Mouse (Mus musculus) heart, embryonic 11.5 days (tissue): Measurements from ENCODE around the gene Herc2. TPM values are rescaled to one million over a fixed set of nuclear protein-coding genes. Genes with fewer than 3 reads are reported as not detected.
"Not testable (repeated sequence)": the region's sequence is repeated elsewhere in the genome, so short reads cannot be mapped to it uniquely, and the experiment has no call there.

Experiments used
- ATAC-seq: fragments of 200-750 bp; cut with Nextera tagmentation; replicated peaks from 2 replicates; pipeline ENCODE4 v1.8.0; 2017; ENCODE audit warnings: moderate library complexity; ENCODE audit not compliant: insufficient number of reproducible peaks, low FRiP score, low TSS enrichment
- H3K27ac ChIP-seq: fragments of 300-500 bp; sonication (generic); 2 replicates; pipeline ENCODE4 v1.5.1; 2014; ENCODE audit warnings: mild to moderate bottlenecking, low read depth, low read length
- H3K27me3 ChIP-seq: fragments of 300-500 bp; sonication (generic); 2 replicates; pipeline ENCODE4 v1.6.1; 2014; ENCODE audit warnings: mild to moderate bottlenecking, low read length, mixed read lengths; ENCODE audit not compliant: control insufficient read depth, insufficient read depth
- H3K36me3 ChIP-seq: fragments of 300-500 bp; sonication (generic); 2 replicates; pipeline ENCODE4 v1.6.1; 2014; ENCODE audit warnings: mild to moderate bottlenecking, low read length, moderate library complexity, mixed read lengths; ENCODE audit not compliant: control insufficient read depth, insufficient read depth
- H3K4me1 ChIP-seq: fragments of 300-500 bp; sonication (generic); 2 replicates; pipeline ENCODE4 v1.6.1; 2014; ENCODE audit warnings: low read length; ENCODE audit not compliant: control insufficient read depth, insufficient read depth
- H3K4me2 ChIP-seq: fragments of 300-500 bp; sonication (generic); 2 replicates; pipeline ENCODE4 v1.6.1; 2014; ENCODE audit warnings: mild to moderate bottlenecking, moderate library complexity
- H3K4me3 ChIP-seq: fragments of 300-500 bp; sonication (generic); 2 replicates; pipeline ENCODE4 v1.5.1; 2014; ENCODE audit warnings: low read depth, low read length
- H3K9ac ChIP-seq: fragments of 300-500 bp; sonication (generic); 2 replicates; pipeline ENCODE4 v1.6.1; 2014; ENCODE audit warnings: mild to moderate bottlenecking, low read depth, low read length, moderate library complexity
- H3K9me3 ChIP-seq: fragments of 300-500 bp; sonication (generic); replicated peaks from 2 replicates; pipeline ENCODE4 v1.6.1; 2016; ENCODE audit warnings: low read length; ENCODE audit not compliant: control insufficient read depth
- WGBS: fragments of 180-500 bp; shearing (Covaris S2); extraction: QIAGEN DNeasy Blood & Tissue Kit; methylation state at CpG from one replicate; pipeline ENCODE4 v1.1.7; 2014; ENCODE audit not compliant: insufficient replicate concordance; 5-methylcytosine and 5-hydroxymethylcytosine counted together
- polyA plus RNA-seq: library from polyadenylated mRNA; unstranded; fragments of >200 nt; fragmentation: Nextera tagmentation; extraction: Ambion mirVana; gene quantifications from 2 replicates; pipeline ENCODE4 v1.2.1, GENCODE M21; 2014

Gene Herc2
- 14.5 and 21.1 TPM in 2 replicates for polyA plus RNA-seq

DNA sequence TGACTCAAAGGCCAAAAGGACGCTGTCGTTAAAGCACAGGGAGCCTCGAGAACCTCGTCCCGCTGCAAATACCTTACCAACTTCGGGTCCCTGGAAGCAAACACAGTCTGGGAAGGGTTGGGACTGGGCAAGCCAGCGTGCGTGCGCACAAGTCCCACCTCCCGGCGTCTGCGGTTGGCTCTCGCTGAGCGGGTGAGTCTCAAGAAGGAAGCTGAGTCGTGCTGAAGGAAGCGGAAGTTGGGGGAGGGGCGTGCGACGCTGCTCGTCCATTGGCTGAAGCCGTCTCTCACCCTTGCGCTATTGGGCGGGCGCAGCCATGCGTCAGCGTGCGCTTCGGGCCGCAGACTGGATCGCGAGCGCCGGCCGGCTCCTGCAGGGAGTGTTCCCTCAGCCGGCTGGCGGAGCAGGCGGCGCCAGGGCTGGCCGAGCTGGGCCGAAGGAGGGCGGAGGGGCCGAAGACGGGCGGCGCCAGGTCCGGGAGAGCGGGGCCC, at the start of gene Herc2:
Herc2 (plus strand) TSS at position 366 of the 491 bp plus-strand sequence.
- H3K4me1 ChIP-seq, result peaks cover 5% of the 10 kb centered on the region
- peak; percentile 100 for ATAC-seq
- under 1% methylated on average over 47 of the region's 47 CpGs for WGBS
- no peaks in the 10 kb centered on the region for H3K36me3 ChIP-seq
- peak within 1 kb of the TSS; percentile 68 for H3K4me2 ChIP-seq
- H3K9ac ChIP-seq, result peak within 1 kb of the TSS; percentile 79
- H3K4me3 ChIP-seq, result peak within 1 kb of the TSS; percentile 67
- no peaks in the 10 kb centered on the region for H3K9me3 ChIP-seq
- H3K27me3 ChIP-seq, result no peaks in the 10 kb centered on the region
- peak within 1 kb of the TSS; percentile 89 for H3K27ac ChIP-seq

DNA sequence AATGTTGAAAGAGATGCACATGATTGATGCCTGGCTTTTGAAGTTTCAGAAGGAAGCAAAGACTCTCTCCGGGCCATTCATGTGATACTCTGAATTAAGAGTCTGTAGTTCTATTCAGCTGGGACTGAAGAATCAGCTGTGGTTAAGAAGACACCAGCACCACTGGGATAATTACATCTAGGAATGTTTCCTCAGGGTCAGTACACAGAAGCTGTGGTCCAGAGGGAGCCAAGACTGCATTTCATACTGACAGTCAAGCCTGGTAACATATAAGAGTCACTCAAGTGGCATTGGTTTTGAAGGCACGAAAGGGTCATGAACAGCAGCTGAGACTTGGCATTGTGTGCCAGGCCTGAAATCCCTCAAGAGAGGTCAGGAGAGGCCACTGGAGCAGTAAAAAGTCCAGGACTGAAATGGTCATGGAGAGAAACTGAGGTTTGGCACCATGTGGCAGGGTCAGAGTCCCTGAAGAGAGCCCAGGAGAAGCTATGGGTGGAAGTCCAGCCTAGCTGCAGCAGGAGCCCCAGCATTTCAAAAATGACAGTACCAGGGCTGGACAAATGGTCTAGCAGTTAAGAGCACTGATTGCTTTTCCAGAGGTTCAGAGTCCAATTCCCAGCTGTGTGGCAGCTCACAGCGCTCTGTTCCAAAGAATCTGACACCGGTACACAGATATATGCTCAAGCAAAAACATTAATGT, 39.5 kb upstream of the Herc2 start:
- Histone ChIP-seq H3K4me1 (no peaks in the 10 kb centered on the region), H3K27ac (no peak overlapping the region), H3K4me3 (no peak overlapping the region), H3K4me2 (no peak overlapping the region), H3K9ac (no peak overlapping the region), H3K9me3 (no peaks in the 10 kb centered on the region), H3K36me3 (no peaks in the 10 kb centered on the region), H3K27me3 (no peaks in the 10 kb centered on the region)
- no peak for ATAC-seq
- WGBS, result 87% methylated on average over 4 of the region's 4 CpGs

DNA sequence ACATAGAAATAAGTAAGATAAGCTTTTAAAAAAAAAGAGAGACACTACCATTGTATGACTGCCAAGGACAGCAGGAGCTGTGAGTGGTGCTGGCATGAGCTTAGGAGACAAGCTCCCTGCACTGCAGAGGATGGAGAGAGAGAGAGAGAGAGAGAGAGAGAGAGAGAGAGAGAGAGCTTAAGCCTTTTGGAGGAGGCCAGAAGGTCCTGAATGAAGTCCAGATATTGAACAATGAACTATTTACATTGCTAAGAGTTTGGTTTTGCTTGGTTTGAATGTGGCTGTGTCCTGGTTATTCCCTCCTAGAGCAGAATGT, 39.0 kb upstream of the Herc2 start:
- Histone ChIP-seq H3K4me3 (no peak overlapping the region), H3K36me3 (no peaks in the 10 kb centered on the region), H3K27ac (no peak overlapping the region), H3K4me1 (no peaks in the 10 kb centered on the region), H3K9me3 (no peaks in the 10 kb centered on the region), H3K27me3 (no peaks in the 10 kb centered on the region), H3K4me2 (no peak overlapping the region), H3K9ac (no peak overlapping the region)
- no peak for ATAC-seq

DNA sequence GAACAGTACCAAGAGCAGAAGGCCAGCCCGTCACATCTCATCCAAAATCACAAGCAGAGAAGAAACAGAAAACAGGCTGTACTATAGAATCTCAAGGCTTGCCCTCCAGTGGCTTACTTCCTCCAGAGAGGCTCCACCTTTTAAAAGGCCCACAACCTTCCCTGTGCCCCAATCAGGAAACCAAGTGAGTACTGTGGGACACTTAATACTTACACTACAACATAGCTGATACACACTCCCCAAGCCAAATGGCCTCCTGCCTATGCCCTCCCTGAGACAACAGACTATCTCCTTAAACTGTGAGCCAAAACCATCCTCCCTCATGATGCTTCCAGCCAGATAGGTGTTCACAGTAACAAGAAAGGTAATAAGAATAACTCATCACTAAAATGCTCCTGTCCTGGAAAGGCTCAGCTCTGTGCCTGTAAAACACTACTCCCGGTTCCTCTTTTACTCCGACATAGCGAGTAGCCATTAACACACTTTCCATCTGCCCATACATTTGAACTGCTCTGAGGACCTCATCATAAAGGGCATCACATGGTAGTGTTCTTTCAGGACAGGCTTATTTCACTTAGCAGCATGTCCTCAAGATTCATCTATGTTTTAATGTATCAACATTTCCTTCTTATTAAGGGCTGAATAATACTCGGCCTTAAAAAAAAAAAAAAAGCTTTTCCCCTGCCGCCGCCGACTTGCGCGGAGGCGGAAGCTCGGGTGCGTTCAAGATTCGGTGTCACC, 36.6 kb upstream of the Herc2 start:
- ATAC-seq, result no peak
- Histone ChIP-seq H3K4me2 (no peak overlapping the region), H3K4me1 (no peaks in the 10 kb centered on the region), H3K27me3 (no peaks in the 10 kb centered on the region), H3K9ac (no peak overlapping the region), H3K9me3 (no peaks in the 10 kb centered on the region), H3K27ac (no peak overlapping the region), H3K36me3 (no peaks in the 10 kb centered on the region), H3K4me3 (no peak overlapping the region)
- 97% methylated on average over 14 of the region's 14 CpGs for WGBS

DNA sequence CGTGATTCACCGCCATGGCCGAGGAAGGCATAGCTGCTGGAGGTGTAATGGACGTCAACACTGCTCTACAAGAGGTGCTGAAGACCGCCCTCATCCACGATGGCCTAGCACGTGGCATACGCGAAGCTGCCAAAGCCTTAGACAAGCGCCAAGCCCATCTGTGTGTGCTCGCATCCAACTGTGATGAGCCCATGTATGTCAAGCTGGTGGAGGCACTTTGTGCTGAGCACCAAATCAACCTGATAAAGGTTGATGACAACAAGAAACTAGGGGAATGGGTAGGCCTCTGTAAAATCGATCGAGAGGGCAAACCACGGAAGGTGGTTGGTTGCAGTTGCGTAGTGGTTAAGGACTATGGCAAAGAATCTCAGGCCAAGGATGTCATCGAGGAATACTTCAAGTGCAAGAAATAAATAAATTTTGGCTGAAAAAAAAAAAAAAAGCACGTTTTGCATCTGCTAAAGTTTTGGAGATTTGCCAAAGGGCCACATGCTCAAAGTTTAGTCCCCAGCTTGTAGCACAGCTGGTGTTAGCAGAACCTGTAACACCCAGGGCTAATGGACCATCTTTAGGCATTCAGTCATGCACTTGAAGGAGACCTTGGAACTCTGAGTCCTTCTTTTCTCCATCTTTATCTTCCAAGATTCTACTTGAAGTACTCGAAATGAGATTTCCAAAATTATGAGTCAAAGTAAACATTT, 35.8 kb upstream of the Herc2 start:
- not testable (repeated sequence) for H3K36me3 ChIP-seq, H3K4me1 ChIP-seq, H3K9me3 ChIP-seq, H3K4me3 ChIP-seq, H3K4me2 ChIP-seq, H3K9ac ChIP-seq, ATAC-seq, H3K27me3 ChIP-seq, H3K27ac ChIP-seq
- WGBS, result 84% methylated on average over 6 of the region's 18 CpGs

DNA sequence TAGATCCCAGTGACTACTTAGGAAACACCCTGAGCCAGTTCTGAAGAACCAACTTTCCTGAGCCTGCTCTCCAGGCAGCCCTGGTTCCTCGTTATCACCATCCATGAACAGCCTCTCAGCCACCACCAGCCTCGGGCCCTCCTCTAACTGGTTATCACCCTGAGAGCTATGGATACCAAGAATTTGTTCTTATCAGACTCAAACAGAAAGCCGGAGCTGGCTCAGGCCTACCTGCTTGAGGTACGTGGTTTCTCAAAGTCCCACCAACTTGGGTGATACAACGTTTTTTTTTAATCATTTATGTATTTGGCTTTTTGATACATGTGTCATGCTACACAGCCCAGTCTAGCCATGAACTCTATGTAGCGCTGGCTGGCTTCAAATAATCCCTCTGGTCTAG, 34.8 kb upstream of the Herc2 start:
- Histone ChIP-seq H3K36me3 (no peaks in the 10 kb centered on the region), H3K27me3 (no peaks in the 10 kb centered on the region), H3K4me3 (no peak overlapping the region), H3K9me3 (no peaks in the 10 kb centered on the region), H3K4me2 (peak overlapping the region; percentile 9; the same call in 1 of the 2 replicates), H3K9ac (no peak overlapping the region), H3K4me1 (no peaks in the 10 kb centered on the region), H3K27ac (peak overlapping the region; percentile 42; the same call in 1 of the 2 replicates)
- WGBS, result 42% methylated on average over 6 of the region's 6 CpGs
- ATAC-seq, result peak; percentile 71

DNA sequence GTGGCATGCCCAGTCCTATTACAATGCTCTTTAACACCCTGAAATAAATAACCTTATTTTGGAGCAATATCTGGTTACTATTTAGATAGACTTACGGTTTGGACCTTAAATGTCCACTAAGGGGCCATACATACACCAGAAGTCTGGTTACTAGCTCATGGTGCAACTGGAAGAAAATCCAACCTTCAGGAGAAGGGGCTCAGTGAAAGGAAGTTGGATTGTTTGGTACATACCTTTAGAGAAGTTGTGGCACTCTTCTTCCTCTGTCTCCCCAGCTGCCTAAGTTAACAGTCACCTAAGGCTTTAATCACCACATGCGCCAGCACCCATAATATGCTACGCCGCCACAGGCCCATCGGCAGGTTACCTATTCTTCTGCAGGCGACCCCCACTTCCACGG, 34.2 kb upstream of the Herc2 start:
- WGBS, result 88% methylated on average over 7 of the region's 7 CpGs
- no peak overlapping the region for H3K9ac ChIP-seq
- no peaks in the 10 kb centered on the region for H3K27me3 ChIP-seq
- no peaks in the 10 kb centered on the region for H3K9me3 ChIP-seq
- no peaks in the 10 kb centered on the region for H3K4me1 ChIP-seq
- no peak overlapping the region for H3K4me3 ChIP-seq
- peak overlapping the region; percentile 42; the same call in 1 of the 2 replicates for H3K27ac ChIP-seq
- no peaks in the 10 kb centered on the region for H3K36me3 ChIP-seq
- peak overlapping the region; percentile 11 for H3K4me2 ChIP-seq
- ATAC-seq, result no peak

DNA sequence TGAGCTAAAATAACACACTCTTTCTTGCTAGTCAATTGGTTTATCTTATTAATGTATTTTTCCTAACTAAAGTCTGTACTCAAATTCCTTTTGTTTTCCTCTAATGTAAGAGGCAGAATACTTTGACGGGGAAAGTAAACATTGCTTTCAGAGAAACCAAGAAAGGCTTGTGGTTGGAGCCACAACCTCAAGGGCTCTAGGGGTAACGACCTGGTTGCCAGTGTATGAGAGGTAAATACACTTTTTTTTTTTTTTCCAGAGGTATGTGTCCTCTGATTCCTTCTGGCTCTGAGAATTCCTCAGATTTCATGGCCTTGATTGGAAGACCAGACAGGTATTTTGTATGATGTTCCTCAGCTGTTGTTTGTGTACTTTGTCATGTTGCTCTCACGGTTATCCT, 32.2 kb upstream of the Herc2 start:
- 79% methylated on average over 3 of the region's 3 CpGs for WGBS

More for the DNA sequence above, 32.2 kb upstream of the Herc2 start:
- ATAC-seq, result no peak
- Histone ChIP-seq H3K4me1 (no peaks in the 10 kb centered on the region), H3K36me3 (no peaks in the 10 kb centered on the region), H3K4me2 (peak overlapping the region; percentile 84; the same call in 1 of the 2 replicates), H3K9me3 (no peaks in the 10 kb centered on the region), H3K27me3 (no peaks in the 10 kb centered on the region), H3K27ac (no peak overlapping the region), H3K9ac (no peak overlapping the region), H3K4me3 (no peak overlapping the region)
